Mouse (Mus musculus): ENCODE results near the gene Myh14. TPM values are rescaled to one million over a fixed set of nuclear protein-coding genes. Genes with fewer than 3 reads are reported as not detected.

Myh14 gene
- polyA plus RNA-seq, 1 experiment from 2014 or later = 0.59 TPM

GRCm38 (mm10) chr7:44598336-44598735 lies 72.3 kb downstream of the Myh14 start:
- H3K4me1 ChIP-seq (replicated peaks) = peaks cover 6% of the 10 kb centered on the region; the same call in 1 of the 2 replicates
- no peak for ATAC-seq (ENCODE audit: insufficient number of reproducible peaks, low FRiP score)
- H3K27me3 ChIP-seq (replicated peaks) = peaks cover 60% of the 10 kb centered on the region
- H3K27ac ChIP-seq (ENCODE audit: poor library complexity, severe bottlenecking) = no peak overlapping the region
- WGBS = 80% methylated on average over 12 of the region's 12 CpGs
- H3K4me3 ChIP-seq = no peak overlapping the region
- no peak overlapping the region for H3K4me2 ChIP-seq
- H3K9ac ChIP-seq = no peak overlapping the region
- no peaks in the 10 kb centered on the region for H3K36me3 ChIP-seq
- no peaks in the 10 kb centered on the region for H3K9me3 ChIP-seq (replicated peaks)

GRCm38 (mm10) chr7:44597666-44598065 lies 73.0 kb downstream of the Myh14 start:
- 82% methylated on average over 4 of the region's 4 CpGs for WGBS
- ATAC-seq (ENCODE audit: insufficient number of reproducible peaks, low FRiP score) = no peak
- Histone ChIP-seq H3K27me3 (replicated peaks) (peaks cover 60% of the 10 kb centered on the region), H3K36me3 (no peaks in the 10 kb centered on the region), H3K27ac (ENCODE audit: poor library complexity, severe bottlenecking) (no peak overlapping the region), H3K9me3 (replicated peaks) (no peaks in the 10 kb centered on the region), H3K4me2 (no peak overlapping the region), H3K4me3 (no peak overlapping the region), H3K4me1 (replicated peaks) (peaks cover 6% of the 10 kb centered on the region; the same call in 1 of the 2 replicates), H3K9ac (no peak overlapping the region)

GRCm38 (mm10) chr7:44596996-44597538 lies 73.6 kb downstream of the Myh14 start:
- WGBS = 36% methylated on average over 5 of the region's 5 CpGs
- H3K4me1 ChIP-seq (replicated peaks) = peaks cover 6% of the 10 kb centered on the region; the same call in 1 of the 2 replicates
- H3K4me2 ChIP-seq = no peak overlapping the region
- H3K9ac ChIP-seq = no peak overlapping the region
- ATAC-seq (ENCODE audit: insufficient number of reproducible peaks, low FRiP score) = no peak
- no peaks in the 10 kb centered on the region for H3K36me3 ChIP-seq
- H3K27ac ChIP-seq (ENCODE audit: poor library complexity, severe bottlenecking) = no peak overlapping the region
- no peaks in the 10 kb centered on the region for H3K9me3 ChIP-seq (replicated peaks)
- no peak overlapping the region for H3K4me3 ChIP-seq
- H3K27me3 ChIP-seq (replicated peaks) = peaks cover 60% of the 10 kb centered on the region

DNA sequence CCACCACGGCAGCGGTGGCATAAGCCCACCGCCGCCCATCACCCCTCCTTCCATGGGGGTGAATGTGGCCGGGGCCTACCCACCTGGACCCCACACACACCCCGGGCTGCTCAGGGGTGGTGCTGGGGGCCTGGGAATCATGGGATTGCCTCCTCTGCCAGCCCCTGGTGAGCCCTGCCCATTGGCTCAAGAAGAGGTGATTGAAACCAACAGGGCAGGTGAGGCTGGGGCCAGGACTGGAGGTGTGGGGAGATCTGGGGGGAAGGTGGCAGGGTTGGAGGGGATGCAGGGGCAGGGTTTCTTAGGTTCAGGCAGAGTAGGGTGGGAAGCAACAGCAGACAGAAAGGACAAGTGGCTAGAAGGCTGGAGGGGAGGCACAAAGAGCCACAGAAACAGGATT lies 74.6 kb downstream of the Myh14 start:
- no peak for ATAC-seq (ENCODE audit: insufficient number of reproducible peaks, low FRiP score)
- H3K27ac ChIP-seq (ENCODE audit: poor library complexity, severe bottlenecking) = no peak overlapping the region
- H3K27me3 ChIP-seq (replicated peaks) = peaks cover 60% of the 10 kb centered on the region
- H3K4me2 ChIP-seq = no peak overlapping the region
- H3K9me3 ChIP-seq (replicated peaks) = no peaks in the 10 kb centered on the region
- H3K9ac ChIP-seq = no peak overlapping the region
- H3K4me1 ChIP-seq (replicated peaks) = peaks cover 12% of the 10 kb centered on the region
- 92% methylated on average over 6 of the region's 6 CpGs for WGBS
- H3K36me3 ChIP-seq = no peaks in the 10 kb centered on the region
- H3K4me3 ChIP-seq = no peak overlapping the region

DNA sequence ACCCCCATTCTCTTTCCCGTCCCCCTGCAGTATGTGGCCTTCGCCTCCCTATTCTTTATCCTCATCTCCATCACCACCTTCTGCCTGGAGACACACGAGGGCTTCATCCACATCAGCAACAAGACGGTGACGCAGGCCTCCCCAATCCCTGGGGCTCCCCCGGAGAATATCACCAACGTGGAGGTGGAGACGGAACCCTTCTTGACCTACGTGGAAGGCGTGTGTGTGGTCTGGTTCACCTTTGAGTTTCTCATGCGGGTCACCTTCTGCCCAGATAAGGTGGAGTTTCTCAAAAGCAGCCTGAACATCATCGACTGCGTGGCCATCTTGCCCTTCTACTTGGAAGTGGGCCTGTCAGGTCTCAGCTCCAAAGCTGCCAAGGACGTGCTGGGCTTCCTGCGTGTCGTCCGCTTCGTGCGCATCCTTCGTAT lies 75.5 kb downstream of the Myh14 start:
- 91% methylated on average over 20 of the region's 20 CpGs for WGBS
- Histone ChIP-seq H3K4me3 (no peak overlapping the region), H3K9me3 (replicated peaks) (no peaks in the 10 kb centered on the region), H3K27me3 (replicated peaks) (peaks cover 60% of the 10 kb centered on the region), H3K27ac (ENCODE audit: poor library complexity, severe bottlenecking) (no peak overlapping the region), H3K36me3 (no peaks in the 10 kb centered on the region), H3K4me1 (replicated peaks) (peaks cover 21% of the 10 kb centered on the region), H3K4me2 (no peak overlapping the region), H3K9ac (no peak overlapping the region)
- no peak for ATAC-seq (ENCODE audit: insufficient number of reproducible peaks, low FRiP score)

GRCm38 (mm10) chr7:44594291-44594690 lies 76.4 kb downstream of the Myh14 start:
- no peak for ATAC-seq (ENCODE audit: insufficient number of reproducible peaks, low FRiP score)
- peaks cover 60% of the 10 kb centered on the region for H3K27me3 ChIP-seq (replicated peaks)
- WGBS = 56% methylated on average over 6 of the region's 6 CpGs

GRCm38 (mm10) chr7:44593775-44594174 lies 76.9 kb downstream of the Myh14 start:
- Histone ChIP-seq H3K4me1 (replicated peaks) (peaks cover 28% of the 10 kb centered on the region), H3K4me3 (no peak overlapping the region), H3K9me3 (replicated peaks) (no peaks in the 10 kb centered on the region), H3K36me3 (no peaks in the 10 kb centered on the region), H3K27ac (ENCODE audit: poor library complexity, severe bottlenecking) (no peak overlapping the region), H3K4me2 (0 out of 2 replicates have a peak overlapping the region, but pooled peaks have one; percentile 22), H3K27me3 (replicated peaks) (peaks cover 61% of the 10 kb centered on the region), H3K9ac (no peak overlapping the region)
- WGBS = under 1% methylated on average over 22 of the region's 22 CpGs
- peak; percentile 19; the same call in 1 of the 2 replicates for ATAC-seq (ENCODE audit: insufficient number of reproducible peaks, low FRiP score)

More at GRCm38 (mm10) chr7:44594291-44594690, 76.4 kb downstream of the Myh14 start:
- Histone ChIP-seq H3K4me2 (no peak overlapping the region), H3K36me3 (no peaks in the 10 kb centered on the region), H3K27ac (ENCODE audit: poor library complexity, severe bottlenecking) (no peak overlapping the region), H3K4me3 (no peak overlapping the region), H3K9me3 (replicated peaks) (no peaks in the 10 kb centered on the region), H3K9ac (no peak overlapping the region), H3K4me1 (replicated peaks) (peaks cover 23% of the 10 kb centered on the region)

- Histone ChIP-seq H3K9me3 (replicated peaks) (no peaks in the 10 kb centered on the region), H3K27ac (ENCODE audit: poor library complexity, severe bottlenecking) (no peak overlapping the region), H3K4me2 (no peak overlapping the region), H3K27me3 (replicated peaks) (peaks cover 62% of the 10 kb centered on the region), H3K4me1 (replicated peaks) (peaks cover 33% of the 10 kb centered on the region), H3K4me3 (no peak overlapping the region), H3K36me3 (no peaks in the 10 kb centered on the region), H3K9ac (no peak overlapping the region)
- ATAC-seq (ENCODE audit: insufficient number of reproducible peaks, low FRiP score) = no peak
- 5% methylated on average over 15 of the region's 15 CpGs for WGBS
Observed at GRCm38 (mm10) chr7:44593051-44593450, 77.6 kb downstream of the Myh14 start.

DNA sequence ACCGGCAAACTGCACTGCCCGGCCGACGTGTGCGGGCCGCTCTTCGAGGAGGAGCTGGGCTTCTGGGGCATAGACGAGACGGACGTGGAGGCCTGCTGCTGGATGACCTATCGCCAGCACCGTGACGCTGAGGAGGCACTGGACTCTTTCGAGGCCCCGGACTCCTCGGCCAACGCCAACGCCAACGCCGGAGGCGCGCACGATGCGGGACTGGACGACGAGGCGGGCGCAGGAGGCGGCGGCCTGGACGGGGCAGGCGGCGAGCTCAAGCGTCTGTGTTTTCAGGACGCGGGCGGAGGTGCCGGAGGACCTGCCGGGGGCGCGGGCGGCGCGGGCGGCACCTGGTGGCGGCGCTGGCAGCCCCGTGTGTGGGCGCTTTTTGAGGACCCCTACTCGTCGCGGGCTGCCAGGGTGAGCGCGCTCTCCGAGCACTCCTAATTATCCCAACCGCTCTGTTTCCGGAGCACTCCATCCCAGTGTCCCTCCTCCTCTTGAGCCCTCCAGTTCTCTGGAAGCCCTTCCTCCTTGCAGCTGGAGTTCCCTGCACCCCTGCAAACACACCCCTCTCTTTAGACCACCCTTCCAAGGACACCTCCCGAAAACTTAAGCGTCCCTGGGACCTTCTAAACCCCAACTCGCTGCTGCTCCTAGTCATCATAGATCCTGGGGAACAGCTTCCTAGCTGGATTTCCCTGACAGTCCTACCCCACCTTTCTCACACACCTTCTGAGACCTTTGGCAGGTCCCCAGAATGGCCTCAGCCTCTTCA lies 79.1 kb downstream of the Myh14 start:
- WGBS = under 1% methylated on average over 60 of the region's 60 CpGs
- Histone ChIP-seq H3K4me2 (peak overlapping the region; percentile 91), H3K9me3 (replicated peaks) (no peaks in the 10 kb centered on the region), H3K4me3 (peak overlapping the region; percentile 57), H3K9ac (peak overlapping the region; percentile 29; the same call in 1 of the 2 replicates), H3K27ac (ENCODE audit: poor library complexity, severe bottlenecking) (no peak overlapping the region), H3K36me3 (no peaks in the 10 kb centered on the region), H3K4me1 (replicated peaks) (peaks cover 33% of the 10 kb centered on the region), H3K27me3 (replicated peaks) (peaks cover 77% of the 10 kb centered on the region)
- no peak for ATAC-seq (ENCODE audit: insufficient number of reproducible peaks, low FRiP score)

GRCm38 (mm10) chr7:44590402-44591347 lies 80.0 kb downstream of the Myh14 start, which contains the start of gene Kcnc3:
TSS of gene Kcnc3 (plus strand) at chr7:44590664.
- H3K9me3 ChIP-seq (replicated peaks) = no peaks in the 10 kb centered on the region
- no peak within 1 kb of the TSS for H3K27ac ChIP-seq (ENCODE audit: poor library complexity, severe bottlenecking)
- no peaks in the 10 kb centered on the region for H3K36me3 ChIP-seq
- peaks cover 33% of the 10 kb centered on the region for H3K4me1 ChIP-seq (replicated peaks)
- ATAC-seq (ENCODE audit: insufficient number of reproducible peaks, low FRiP score) = peak; percentile 89
- WGBS = under 1% methylated on average over 80 of the region's 80 CpGs
- H3K4me3 ChIP-seq = peak within 1 kb of the TSS; percentile 57
- H3K9ac ChIP-seq = peak within 1 kb of the TSS; percentile 65
- H3K27me3 ChIP-seq (replicated peaks) = peaks cover 86% of the 10 kb centered on the region
- peak within 1 kb of the TSS; percentile 91 for H3K4me2 ChIP-seq

All from heart, embryonic 12.5 days (tissue).